Mouse (Mus musculus) ES-Bruce4 (cell line): ENCODE data around the gene Cpa4.

Experiments used
- CTCF ChIP-seq: IDR thresholded peaks from one replicate; pipeline ENCODE4 v1.8.1; 2011; ENCODE audit warnings: low read depth, low read length
- POLR2A ChIP-seq: IDR thresholded peaks from one replicate; pipeline ENCODE4 v1.8.1; 2011; ENCODE audit warnings: low read length; ENCODE audit not compliant: insufficient read depth

DNA sequence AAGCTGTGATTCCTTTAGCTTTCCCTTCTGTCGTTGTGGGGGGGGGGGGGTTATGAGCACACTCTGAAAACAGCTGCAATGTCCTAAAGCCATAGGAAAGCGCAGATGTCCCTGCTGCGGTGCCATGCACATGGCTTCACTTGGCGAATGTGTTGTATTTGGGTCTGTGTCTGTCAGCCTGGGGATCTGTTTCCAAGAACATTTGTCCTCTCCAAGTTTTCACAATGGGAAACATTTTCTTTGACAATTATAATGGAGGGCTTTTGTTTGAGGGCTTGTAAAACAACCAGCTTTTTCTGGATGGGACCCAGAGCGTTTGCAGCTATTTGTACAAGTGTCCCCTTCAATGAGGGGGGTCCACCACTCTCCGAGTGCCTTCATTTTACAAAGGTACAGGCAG is 46.1 kb downstream of the Cpa4 start:
- TF ChIP-seq CTCF (no peak), POLR2A (no peak)
